Mouse (Mus musculus) gastrocnemius, postnatal 14 days (tissue): ENCODE measurements around the gene Olfr599. TPM values are rescaled to one million over a fixed set of nuclear protein-coding genes. Genes with fewer than 3 reads are reported as not detected.
"Not testable (repeated sequence)": the region's sequence is repeated elsewhere in the genome, so short reads cannot be mapped to it uniquely, and the experiment has no call there.

Source experiments
- DNase-seq: peaks from one replicate; pipeline ENCODE4 v3.0.0; 2021; ENCODE audit warnings: mixed read lengths
- intact Hi-C: fragments of 180-260 bp; cut with DNase I; formaldehyde crosslinking; loops from one replicate; pipeline ENCODE4 v1.15.1; 2025; ENCODE audit warnings: low total_unique reads
- long read RNA-seq, 2 experiments: library from polyadenylated mRNA; stranded (forward); transcript quantifications; one replicate each; pipeline ENCODE4 v2.0.0; 2021
- total RNA-seq, 2 experiments: library from RNA; stranded (reverse); gene quantifications; 2 replicates each; pipeline ENCODE4 v1.2.3; 2021

Olfr599 gene
- not detected for total RNA-seq
- long read RNA-seq, experiment 1, result 0 reads
- long read RNA-seq, experiment 2, result 0 reads

DNA sequence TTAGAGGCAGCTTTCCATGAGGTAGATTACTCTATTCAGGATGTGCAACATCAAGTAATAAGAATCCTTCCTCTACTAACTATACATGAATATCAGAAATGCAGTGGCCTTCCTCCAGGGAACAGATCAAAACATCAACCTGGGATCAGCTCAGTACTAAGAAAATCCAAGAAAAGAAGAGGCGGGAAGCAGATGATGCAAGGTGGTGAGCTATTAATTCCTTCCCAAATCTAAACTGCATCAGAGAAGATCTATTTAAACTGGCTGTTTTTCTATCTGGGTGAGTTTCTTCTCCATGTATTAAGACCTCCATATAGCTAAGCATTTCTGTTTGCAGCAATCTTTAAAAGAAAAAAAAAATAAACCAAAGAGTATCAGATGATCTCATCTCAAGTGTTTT is at the start of gene Olfr599:
Gene Olfr599, plus strand, starts transcription at position 301 of the 400 bp plus-strand sequence.
- intact Hi-C loops, result no loop called here
- DNase-seq, result no peak

DNA sequence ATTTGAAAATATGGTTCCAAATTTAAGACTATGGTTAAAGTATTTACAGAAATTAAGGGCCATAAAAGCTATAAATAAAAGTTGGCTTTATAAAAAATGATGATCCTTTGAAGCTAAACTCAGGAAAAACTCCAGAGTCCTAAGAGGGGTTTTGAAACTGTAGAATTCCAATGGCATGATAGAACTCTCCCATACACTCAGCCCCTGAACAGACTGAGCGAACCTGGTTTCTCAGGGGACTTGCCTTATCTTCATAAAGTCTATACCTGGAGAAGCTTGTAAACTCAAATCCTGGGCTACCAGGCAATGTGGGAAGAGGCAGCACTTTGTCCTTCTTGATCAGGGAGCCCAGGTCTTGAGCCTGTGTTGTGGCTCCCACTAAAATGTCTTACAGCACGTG is 30.4 kb upstream of the Olfr599 start, which contains the start of gene Olfr596:
Gene Olfr596, plus strand, starts transcription at position 301 of the 400 bp plus-strand sequence.
- intact Hi-C loops, DNase-seq: not testable (repeated sequence)

DNA sequence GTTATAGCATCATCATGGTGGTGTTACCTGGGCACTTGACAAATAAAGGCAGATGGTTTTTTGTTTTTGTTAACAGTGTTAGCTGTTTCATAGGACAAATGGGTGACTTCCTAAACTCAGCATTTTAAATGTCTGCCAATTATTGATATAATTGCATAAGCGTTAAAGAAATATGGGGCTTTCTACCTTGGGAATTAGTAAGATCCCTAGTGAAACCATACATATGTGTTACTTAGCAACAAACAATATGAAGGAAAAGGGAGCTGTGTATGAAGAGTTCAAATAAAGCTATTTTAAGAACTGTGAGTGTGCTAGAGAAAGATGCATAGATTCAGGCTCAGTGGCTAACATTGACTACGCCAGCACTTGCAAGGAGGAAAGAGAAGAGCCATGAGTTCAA is 19.7 kb upstream of the Olfr599 start, which contains the start of gene Olfr597:
Gene Olfr597, plus strand, starts transcription at position 301 of the 400 bp plus-strand sequence.
- not testable (repeated sequence) for DNase-seq

DNA sequence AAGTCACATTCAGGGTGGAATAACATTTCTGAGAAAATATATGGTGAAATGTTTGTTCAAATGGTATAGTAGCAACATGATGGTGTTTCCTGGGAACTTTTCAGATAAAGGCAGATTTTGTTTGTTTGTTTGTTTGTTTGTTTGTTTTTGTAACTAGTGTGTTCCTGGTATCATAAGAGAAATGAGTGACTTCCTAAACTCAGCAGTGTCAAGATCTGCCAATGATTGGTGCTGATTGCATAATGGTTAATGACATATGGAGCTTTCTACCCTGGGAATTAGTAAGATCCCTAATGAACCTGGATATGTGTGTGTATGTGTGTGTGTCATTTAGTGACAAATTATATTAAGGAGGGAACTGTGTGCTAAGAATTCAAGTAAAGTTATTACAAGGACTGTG is 12.4 kb upstream of the Olfr599 start, which contains the start of gene Olfr598:
Gene Olfr598, plus strand, starts transcription at position 301 of the 400 bp plus-strand sequence.
- no peak for DNase-seq

More for the DNA sequence above, 19.7 kb upstream of the Olfr599 start, which contains the start of gene Olfr597:
- intact Hi-C loops, result not testable (repeated sequence)

DNA sequence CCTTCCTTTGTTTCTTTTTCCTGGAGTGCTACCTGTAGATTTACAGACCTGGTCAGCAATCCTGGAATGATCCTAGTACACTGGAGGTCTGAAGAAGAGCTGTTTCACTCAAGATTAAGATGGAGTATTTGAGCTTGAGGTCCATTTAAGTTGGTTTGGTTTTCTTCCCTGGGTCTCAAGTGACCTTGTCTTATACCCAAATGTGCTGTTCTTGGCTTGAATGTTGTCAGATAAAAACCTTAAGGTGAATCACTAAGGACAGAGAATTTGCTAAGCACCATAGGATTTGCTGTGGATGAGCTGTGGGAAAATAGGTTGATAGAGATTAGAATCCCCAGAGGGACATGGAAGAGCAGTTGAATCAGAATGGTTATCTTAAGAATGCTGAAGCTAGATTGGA is 13.9 kb downstream of the Olfr599 start, which contains the start of gene Olfr600:
Gene Olfr600, minus strand, starts transcription at position 101 of the 400 bp plus-strand sequence.
- DNase-seq, result no peak
- intact Hi-C loops, result no loop called here

More for the DNA sequence above, 12.4 kb upstream of the Olfr599 start, which contains the start of gene Olfr598:
- intact Hi-C loops, result no loop called here

DNA sequence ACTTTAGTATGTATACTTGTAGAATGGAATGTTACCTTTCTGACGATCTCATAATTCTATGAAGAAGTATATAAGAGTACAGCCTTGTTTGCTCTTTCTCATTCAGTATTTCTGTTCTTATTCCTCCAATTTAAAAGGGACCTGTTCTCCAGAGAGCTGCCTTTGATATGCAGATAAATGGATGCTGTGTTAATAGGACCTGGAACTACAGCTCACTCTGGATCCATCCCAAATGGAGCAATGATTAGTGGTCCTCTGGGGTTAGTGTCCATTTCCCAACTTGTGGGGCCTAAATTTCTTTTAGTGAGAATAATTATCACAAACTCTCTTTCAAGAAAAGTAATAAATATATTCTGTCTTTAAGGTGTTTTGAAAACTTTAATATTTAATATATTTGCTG is 26.8 kb downstream of the Olfr599 start, which contains the start of gene Olfr601:
Gene Olfr601, minus strand, starts transcription at position 101 of the 400 bp plus-strand sequence.
- DNase-seq, result no peak
- intact Hi-C loops, result no loop called here

DNA sequence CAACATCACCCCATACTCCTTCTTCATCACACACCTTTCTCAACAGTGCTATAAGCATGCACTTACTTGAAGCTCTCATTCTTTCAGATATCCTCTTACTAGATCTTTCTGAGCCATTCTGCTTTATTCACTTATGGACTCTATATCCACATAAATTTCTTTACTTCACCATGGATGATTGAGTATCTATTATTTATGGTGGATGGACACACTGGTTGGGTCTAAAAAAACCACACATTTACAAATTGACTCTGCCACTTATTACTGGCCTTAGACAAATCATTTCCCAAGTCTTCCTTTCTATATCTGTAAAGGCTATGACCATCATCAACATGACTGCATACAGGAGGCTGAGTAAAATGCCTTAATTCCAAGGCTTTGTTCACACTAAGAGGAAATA is 50.4 kb downstream of the Olfr599 start, which contains the start of gene Olfr603:
Gene Olfr603, minus strand, starts transcription at position 101 of the 400 bp plus-strand sequence.
- DNase-seq, result no peak
- intact Hi-C loops, result no loop called here

Other genes with a start within 250 kb of the Olfr599 start
- not detected for gene Olfr585, start 238.2 kb upstream of the Olfr599 start, total RNA-seq
- gene Olfr586, start 210.3 kb upstream of the Olfr599 start, total RNA-seq, result not detected
- gene Olfr588-ps1, start 195.0 kb upstream of the Olfr599 start, total RNA-seq, result not detected
- not detected for gene Olfr589, start 179.6 kb upstream of the Olfr599 start, total RNA-seq
- gene Olfr591, start 157.6 kb upstream of the Olfr599 start, total RNA-seq, result not detected
- not detected for gene Olfr592, start 151.1 kb upstream of the Olfr599 start, total RNA-seq
- not detected for gene Olfr593, start 124.1 kb upstream of the Olfr599 start, total RNA-seq
- gene Olfr594, start 118.9 kb upstream of the Olfr599 start, total RNA-seq, result not detected
- gene Usp17ld, start 83.4 kb upstream of the Olfr599 start, total RNA-seq, result not detected
- gene Olfr596, start 30.3 kb upstream of the Olfr599 start, total RNA-seq, result not detected
- gene Olfr597, start 19.6 kb upstream of the Olfr599 start, total RNA-seq, result not detected
- gene Olfr598, start 12.3 kb upstream of the Olfr599 start, total RNA-seq, result not detected
- gene Olfr600, start 13.8 kb downstream of the Olfr599 start, total RNA-seq, result not detected
- not detected for gene Olfr601, start 26.7 kb downstream of the Olfr599 start, total RNA-seq
- not detected for gene Olfr603, start 50.3 kb downstream of the Olfr599 start, total RNA-seq
- not detected for gene Usp17lc, start 79.2 kb downstream of the Olfr599 start, total RNA-seq
- gene Olfr605, start 109.5 kb downstream of the Olfr599 start, total RNA-seq, result not detected
- not detected for gene Olfr606, start 113.1 kb downstream of the Olfr599 start, total RNA-seq
- gene Olfr607, start 128.2 kb downstream of the Olfr599 start, total RNA-seq, result not detected
- gene Olfr608, start 134.0 kb downstream of the Olfr599 start, total RNA-seq, result not detected
- gene Olfr609, start 162.1 kb downstream of the Olfr599 start, total RNA-seq, result not detected
- not detected for gene Olfr610, start 176.2 kb downstream of the Olfr599 start, total RNA-seq
- not detected for gene Olfr611, start 184.9 kb downstream of the Olfr599 start, total RNA-seq
- gene Olfr612, start 206.8 kb downstream of the Olfr599 start, total RNA-seq, result not detected
- not detected for gene Olfr613, start 212.2 kb downstream of the Olfr599 start, total RNA-seq
- not detected for gene Olfr615, start 220.2 kb downstream of the Olfr599 start, total RNA-seq
- gene Olfr616, start 233.2 kb downstream of the Olfr599 start, total RNA-seq, result not detected
- not detected for gene Olfr617, start 237.1 kb downstream of the Olfr599 start, total RNA-seq